Mouse (Mus musculus): ENCODE measurements at regions not wholly inside any gene's neighbourhood (a gene's known extent, or its start where the extent isn't known, plus 50 kb on each side); places are given as distances from the start of the nearest gene placed in this dataset.

GRCm38 (mm10) chr8:49312816-49313215, 469.1 kb upstream of the Tenm3 start:
- Histone ChIP-seq H3K27ac (ENCODE audit: insufficient read depth, low read length) (no peak overlapping the region), H3K36me3 (ENCODE audit: control insufficient read depth, insufficient read depth, low read length, poor library complexity, severe bottlenecking) (no peaks in the 10 kb centered on the region), H3K4me1 (ENCODE audit: control insufficient read depth, insufficient read depth, low read length) (no peaks in the 10 kb centered on the region), H3K4me3 (ENCODE audit: low read depth, low read length) (no peak overlapping the region), H3K9ac (ENCODE audit: low read depth, poor library complexity, severe bottlenecking) (no peak overlapping the region), H3K27me3 (ENCODE audit: control insufficient read depth, insufficient read depth, low read length, poor library complexity, severe bottlenecking) (no peaks in the 10 kb centered on the region), H3K9me3 (replicated peaks; ENCODE audit: control insufficient read depth, insufficient read depth, low read length, poor library complexity, severe bottlenecking) (no peaks in the 10 kb centered on the region)
- no peak for TF ChIP-seq POLR2A (IDR thresholded peaks at IDR 0.05; ENCODE audit: insufficient read depth, low read length)
- TF ChIP-seq EP300 (IDR thresholded peaks at IDR 0.05; ENCODE audit: insufficient read depth, low read depth, low read length): no peak
- no peak for TF ChIP-seq CTCF (IDR thresholded peaks at IDR 0.05; ENCODE audit: low read depth, low read length)

GRCm38 (mm10) chr8:49282401-49282800, 438.6 kb upstream of the Tenm3 start:
- Histone ChIP-seq H3K27ac (ENCODE audit: insufficient read depth, low read length) (no peak overlapping the region), H3K4me3 (ENCODE audit: low read depth, low read length) (no peak overlapping the region), H3K9me3 (replicated peaks; ENCODE audit: control insufficient read depth, insufficient read depth, low read length, poor library complexity, severe bottlenecking) (no peaks in the 10 kb centered on the region), H3K9ac (ENCODE audit: low read depth, poor library complexity, severe bottlenecking) (no peak overlapping the region), H3K4me1 (ENCODE audit: control insufficient read depth, insufficient read depth, low read length) (no peaks in the 10 kb centered on the region), H3K36me3 (ENCODE audit: control insufficient read depth, insufficient read depth, low read length, poor library complexity, severe bottlenecking) (no peaks in the 10 kb centered on the region), H3K27me3 (ENCODE audit: control insufficient read depth, insufficient read depth, low read length, poor library complexity, severe bottlenecking) (no peaks in the 10 kb centered on the region; the same call in 1 of the 2 replicates)
- no peak for TF ChIP-seq EP300 (IDR thresholded peaks at IDR 0.05; ENCODE audit: insufficient read depth, low read depth, low read length)
- TF ChIP-seq POLR2A (IDR thresholded peaks at IDR 0.05; ENCODE audit: insufficient read depth, low read length): no peak
- no peak for TF ChIP-seq CTCF (IDR thresholded peaks at IDR 0.05; ENCODE audit: low read depth, low read length)

GRCm38 (mm10) chr8:49281254-49281653, 437.5 kb upstream of the Tenm3 start:
- Histone ChIP-seq H3K36me3 (ENCODE audit: control insufficient read depth, insufficient read depth, low read length, poor library complexity, severe bottlenecking) (no peaks in the 10 kb centered on the region), H3K27ac (ENCODE audit: insufficient read depth, low read length) (no peak overlapping the region), H3K9ac (ENCODE audit: low read depth, poor library complexity, severe bottlenecking) (no peak overlapping the region), H3K4me3 (ENCODE audit: low read depth, low read length) (no peak overlapping the region), H3K9me3 (replicated peaks; ENCODE audit: control insufficient read depth, insufficient read depth, low read length, poor library complexity, severe bottlenecking) (no peaks in the 10 kb centered on the region), H3K4me1 (ENCODE audit: control insufficient read depth, insufficient read depth, low read length) (no peaks in the 10 kb centered on the region), H3K27me3 (ENCODE audit: control insufficient read depth, insufficient read depth, low read length, poor library complexity, severe bottlenecking) (no peaks in the 10 kb centered on the region; the same call in 1 of the 2 replicates)
- TF ChIP-seq CTCF (IDR thresholded peaks at IDR 0.05; ENCODE audit: low read depth, low read length) (no peak), POLR2A (IDR thresholded peaks at IDR 0.05; ENCODE audit: insufficient read depth, low read length) (no peak), EP300 (IDR thresholded peaks at IDR 0.05; ENCODE audit: insufficient read depth, low read depth, low read length) (no peak)

GRCm38 (mm10) chr8:49274031-49274430, 430.3 kb upstream of the Tenm3 start:
- no peaks in the 10 kb centered on the region; the same call in 1 of the 2 replicates for H3K27me3 ChIP-seq (ENCODE audit: control insufficient read depth, insufficient read depth, low read length, poor library complexity, severe bottlenecking)
- no peaks in the 10 kb centered on the region for H3K36me3 ChIP-seq (ENCODE audit: control insufficient read depth, insufficient read depth, low read length, poor library complexity, severe bottlenecking)
- H3K4me3 ChIP-seq (ENCODE audit: low read depth, low read length): no peak overlapping the region
- no peak overlapping the region for H3K9ac ChIP-seq (ENCODE audit: low read depth, poor library complexity, severe bottlenecking)
- H3K27ac ChIP-seq (ENCODE audit: insufficient read depth, low read length): no peak overlapping the region
- no peaks in the 10 kb centered on the region for H3K4me1 ChIP-seq (ENCODE audit: control insufficient read depth, insufficient read depth, low read length)
- TF ChIP-seq CTCF (IDR thresholded peaks at IDR 0.05; ENCODE audit: low read depth, low read length) (no peak), EP300 (IDR thresholded peaks at IDR 0.05; ENCODE audit: insufficient read depth, low read depth, low read length) (no peak), POLR2A (IDR thresholded peaks at IDR 0.05; ENCODE audit: insufficient read depth, low read length) (no peak)
- no peaks in the 10 kb centered on the region for H3K9me3 ChIP-seq (replicated peaks; ENCODE audit: control insufficient read depth, insufficient read depth, low read length, poor library complexity, severe bottlenecking)

- no peak for TF ChIP-seq POLR2A (IDR thresholded peaks at IDR 0.05; ENCODE audit: insufficient read depth, low read length)
- no peak for TF ChIP-seq CTCF (IDR thresholded peaks at IDR 0.05; ENCODE audit: low read depth, low read length)
- no peak for TF ChIP-seq EP300 (IDR thresholded peaks at IDR 0.05; ENCODE audit: insufficient read depth, low read depth, low read length)
- Histone ChIP-seq H3K9me3 (replicated peaks; ENCODE audit: control insufficient read depth, insufficient read depth, low read length, poor library complexity, severe bottlenecking) (no peaks in the 10 kb centered on the region), H3K4me1 (ENCODE audit: control insufficient read depth, insufficient read depth, low read length) (no peaks in the 10 kb centered on the region), H3K27ac (ENCODE audit: insufficient read depth, low read length) (no peak overlapping the region), H3K27me3 (ENCODE audit: control insufficient read depth, insufficient read depth, low read length, poor library complexity, severe bottlenecking) (no peaks in the 10 kb centered on the region; the same call in 1 of the 2 replicates), H3K36me3 (ENCODE audit: control insufficient read depth, insufficient read depth, low read length, poor library complexity, severe bottlenecking) (no peaks in the 10 kb centered on the region), H3K9ac (ENCODE audit: low read depth, poor library complexity, severe bottlenecking) (no peak overlapping the region), H3K4me3 (ENCODE audit: low read depth, low read length) (no peak overlapping the region)
Observed at GRCm38 (mm10) chr8:49273109-49273508, 429.4 kb upstream of the Tenm3 start.

GRCm38 (mm10) chr8:49263416-49263815, 419.7 kb upstream of the Tenm3 start:
- H3K9ac ChIP-seq (ENCODE audit: low read depth, poor library complexity, severe bottlenecking): no peak overlapping the region
- no peaks in the 10 kb centered on the region for H3K36me3 ChIP-seq (ENCODE audit: control insufficient read depth, insufficient read depth, low read length, poor library complexity, severe bottlenecking)
- H3K27me3 ChIP-seq (ENCODE audit: control insufficient read depth, insufficient read depth, low read length, poor library complexity, severe bottlenecking): no peaks in the 10 kb centered on the region; the same call in 1 of the 2 replicates
- H3K9me3 ChIP-seq (replicated peaks; ENCODE audit: control insufficient read depth, insufficient read depth, low read length, poor library complexity, severe bottlenecking): no peaks in the 10 kb centered on the region
- TF ChIP-seq POLR2A (IDR thresholded peaks at IDR 0.05; ENCODE audit: insufficient read depth, low read length): no peak
- no peak for TF ChIP-seq EP300 (IDR thresholded peaks at IDR 0.05; ENCODE audit: insufficient read depth, low read depth, low read length)
- no peak for TF ChIP-seq CTCF (IDR thresholded peaks at IDR 0.05; ENCODE audit: low read depth, low read length)
- no peak overlapping the region for H3K4me3 ChIP-seq (ENCODE audit: low read depth, low read length)
- H3K4me1 ChIP-seq (ENCODE audit: control insufficient read depth, insufficient read depth, low read length): no peaks in the 10 kb centered on the region
- no peak overlapping the region for H3K27ac ChIP-seq (ENCODE audit: insufficient read depth, low read length)
